Mouse (Mus musculus) neutrophil, adult 59 days (primary cell): ENCODE measurements around the gene Col25a1. TPM values are rescaled to one million over a fixed set of nuclear protein-coding genes. Genes with fewer than 3 reads are reported as not detected.

ENCODE experiments used
- total RNA-seq, 2 experiments: library from RNA; stranded (reverse); gene quantifications; 1 replicate in 1 of 2; 2 replicates in 1 of 2; pipeline ENCODE4 v1.2.4; 2023

Gene Col25a1
- not detected for total RNA-seq

DNA sequence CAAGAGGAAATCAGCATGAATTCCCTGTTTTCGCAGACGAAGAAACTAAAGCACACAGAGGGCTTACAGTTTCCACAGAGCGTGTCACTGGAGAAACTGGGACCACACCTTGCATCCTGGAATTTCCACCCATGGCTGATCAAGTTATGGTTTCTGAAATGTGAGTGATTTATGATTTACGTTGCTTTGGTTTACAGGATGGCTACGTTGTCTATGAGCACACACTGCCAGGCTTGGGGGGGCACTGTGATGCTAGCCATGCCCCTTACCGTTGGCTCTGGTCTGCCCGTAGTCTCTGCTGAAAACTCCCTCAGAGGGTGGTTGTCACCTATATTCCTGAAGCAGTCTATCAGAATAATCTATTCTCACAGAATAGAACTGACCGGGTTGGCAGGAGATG, at the start of gene Col25a1:
Gene Col25a1, plus strand, starts transcription at position 301 of the 400 bp plus-strand sequence.

GRCm38 (mm10) chr3:130617439-130617898, 486.2 kb downstream of the Col25a1 start, which contains the start of gene Etnppl:
TSS of gene Etnppl (plus strand) at chr3:130617448.

Other genes with a start within 250 kb of the Col25a1 start
- 1 to 10 TPM; 7.9 to 9.4 TPM for gene Casp6, start 230.1 kb upstream of the Col25a1 start, total RNA-seq
- gene Mcub, start 161.3 kb upstream of the Col25a1 start, total RNA-seq = 10 to 100 TPM; 25.1 to 36.2 TPM
- gene Sec24b, start 69.9 kb upstream of the Col25a1 start, total RNA-seq = 10 to 100 TPM; 81.6 to 81.9 TPM